Mouse (Mus musculus) monocyte, adult 59 days (primary cell): Measurements from ENCODE around the gene Tbx15. TPM values are rescaled to one million over a fixed set of nuclear protein-coding genes. Genes with fewer than 3 reads are reported as not detected.

Source experiments
- total RNA-seq, 2 experiments: library from RNA; stranded (reverse); gene quantifications; one replicate each; pipeline ENCODE4 v1.2.4; 2023

Gene Tbx15
- total RNA-seq, result not detected

GRCm38 (mm10) chr3:99240213-99240720 lies at the start of gene Tbx15:
Gene Tbx15, plus strand, starts transcription at chr3:99240381.

Other genes starting within 250 kb of the Tbx15 start
- 10 to 100 TPM in 1 of 2 experiments, 1 to 10 TPM in 1; 9.4 to 13.9 TPM for gene Wars2, start 99.3 kb upstream of the Tbx15 start, total RNA-seq